Mouse (Mus musculus) erythroblast, embryonic 14.5 days (primary cell): Measurements from ENCODE around the gene Racgap1. TPM values are rescaled to one million over a fixed set of nuclear protein-coding genes. Genes with fewer than 3 reads are reported as not detected.

Experiments used
- H3K27me3 ChIP-seq: 2 replicates; pipeline ENCODE4 v1.6.1; 2012; ENCODE audit warnings: inconsistent platforms; ENCODE audit not compliant: control insufficient read depth
- H3K36me3 ChIP-seq: 2 replicates; pipeline ENCODE4 v1.6.1; 2012; ENCODE audit warnings: mild to moderate bottlenecking, inconsistent platforms; ENCODE audit not compliant: control insufficient read depth
- H3K4me1 ChIP-seq: 2 replicates; pipeline ENCODE4 v1.6.1; 2012; ENCODE audit warnings: inconsistent platforms; ENCODE audit not compliant: control insufficient read depth
- H3K4me3 ChIP-seq: replicated peaks from 2 replicates; pipeline ENCODE3; 2012; ENCODE audit warnings: moderate library complexity, mild to moderate bottlenecking, inconsistent platforms
- H3K9me3 ChIP-seq: 2 replicates; pipeline ENCODE4 v1.6.1; 2012; ENCODE audit warnings: low read length, inconsistent platforms, mixed read lengths; ENCODE audit not compliant: control insufficient read depth
- GATA1 ChIP-seq: IDR thresholded peaks from 2 replicates; pipeline ENCODE4 v1.6.1; 2012; ENCODE audit warnings: low read length, inconsistent platforms, mixed read lengths
- TAL1 ChIP-seq: IDR thresholded peaks from 3 replicates; pipeline ENCODE4 v1.6.1; 2012; ENCODE audit warnings: low read length, inconsistent platforms, mixed read lengths
- polyA plus RNA-seq: library from polyadenylated mRNA; stranded (reverse); fragments of >175 nt; gene quantifications from 2 replicates; pipeline ENCODE4 v1.2.3, GENCODE M21; 2012

Gene Racgap1
- polyA plus RNA-seq, 1 experiment, result 2.5 TPM

- no peaks in the 10 kb centered on the region for H3K36me3 ChIP-seq
- H3K9me3 ChIP-seq, result no peaks in the 10 kb centered on the region
- H3K27me3 ChIP-seq, result peaks cover 98% of the 10 kb centered on the region
- H3K4me3 ChIP-seq, result no peak overlapping the region
- TF ChIP-seq TAL1 (no peak), GATA1 (no peak)
- no peaks in the 10 kb centered on the region for H3K4me1 ChIP-seq
Observed at GRCm38 (mm10) chr15:99589237-99589636, 62.2 kb downstream of the Racgap1 start.

GRCm38 (mm10) chr15:99586525-99586924, 64.9 kb downstream of the Racgap1 start:
- H3K36me3 ChIP-seq, result no peaks in the 10 kb centered on the region
- no peaks in the 10 kb centered on the region for H3K4me1 ChIP-seq
- TF ChIP-seq TAL1 (no peak), GATA1 (no peak)
- no peak overlapping the region for H3K4me3 ChIP-seq
- peaks cover 94% of the 10 kb centered on the region for H3K27me3 ChIP-seq
- no peaks in the 10 kb centered on the region for H3K9me3 ChIP-seq

GRCm38 (mm10) chr15:99585741-99586140, 65.7 kb downstream of the Racgap1 start:
- Histone ChIP-seq H3K27me3 (peaks cover 94% of the 10 kb centered on the region), H3K4me1 (no peaks in the 10 kb centered on the region), H3K4me3 (no peak overlapping the region), H3K9me3 (no peaks in the 10 kb centered on the region), H3K36me3 (no peaks in the 10 kb centered on the region)
- TF ChIP-seq GATA1 (no peak), TAL1 (no peak)

GRCm38 (mm10) chr15:99584407-99585202, 66.9 kb downstream of the Racgap1 start:
- Histone ChIP-seq H3K4me3 (no peak overlapping the region), H3K4me1 (no peaks in the 10 kb centered on the region), H3K9me3 (no peaks in the 10 kb centered on the region), H3K27me3 (peaks cover 89% of the 10 kb centered on the region), H3K36me3 (no peaks in the 10 kb centered on the region)
- no peak for TF ChIP-seq GATA1
- TF ChIP-seq TAL1, result no peak

GRCm38 (mm10) chr15:99583463-99584344, 67.8 kb downstream of the Racgap1 start:
- H3K9me3 ChIP-seq, result no peaks in the 10 kb centered on the region
- no peaks in the 10 kb centered on the region for H3K36me3 ChIP-seq
- no peak overlapping the region for H3K4me3 ChIP-seq
- H3K4me1 ChIP-seq, result no peaks in the 10 kb centered on the region
- peaks cover 80% of the 10 kb centered on the region for H3K27me3 ChIP-seq
- no peak for TF ChIP-seq TAL1
- TF ChIP-seq GATA1, result no peak

- H3K9me3 ChIP-seq, result no peaks in the 10 kb centered on the region
- no peak for TF ChIP-seq GATA1
- no peak for TF ChIP-seq TAL1
- H3K27me3 ChIP-seq, result peaks cover 40% of the 10 kb centered on the region
- no peak within 1 kb of the TSS for H3K4me3 ChIP-seq
- no peaks in the 10 kb centered on the region for H3K4me1 ChIP-seq
- H3K36me3 ChIP-seq, result no peaks in the 10 kb centered on the region
Observed at GRCm38 (mm10) chr15:99578802-99579485, 72.5 kb downstream of the Racgap1 start, which contains the start of gene Aqp2. TSS of gene Aqp2 (plus strand) at chr15:99579055.

Other genes starting within 250 kb of the Racgap1 start
- 0.08 and 0.12 TPM in 2 replicates for gene Nckap5l, start 193.9 kb downstream of the Racgap1 start, polyA plus RNA-seq
- gene Bcdin3d, start 176.9 kb downstream of the Racgap1 start, polyA plus RNA-seq, result 0.17 and 0.28 TPM in 2 replicates
- gene Faim2, start 123.5 kb downstream of the Racgap1 start, polyA plus RNA-seq, result not detected in 2 replicates
- not detected in 2 replicates for gene Aqp2, start 72.6 kb downstream of the Racgap1 start, polyA plus RNA-seq
- gene Aqp5, start 60.9 kb downstream of the Racgap1 start, polyA plus RNA-seq, result not detected in 2 replicates
- not detected in 2 replicates for gene Aqp6, start 50.3 kb downstream of the Racgap1 start, polyA plus RNA-seq
- not detected in 2 replicates for gene Asic1, start 18.7 kb upstream of the Racgap1 start, polyA plus RNA-seq
- 1.9 and 2.0 TPM in 2 replicates for gene Smarcd1, start 50.5 kb upstream of the Racgap1 start, polyA plus RNA-seq
- gene Gm17349, start 53.8 kb upstream of the Racgap1 start, polyA plus RNA-seq, result 0.25 TPM in 1 of 2 replicates, not detected in the other
- gene Gpd1, start 65.9 kb upstream of the Racgap1 start, polyA plus RNA-seq, result 0.07 and 0.15 TPM in 2 replicates
- gene Cox14, start 74.0 kb upstream of the Racgap1 start, polyA plus RNA-seq, result 5.7 and 7.1 TPM in 2 replicates
- gene Cers5, start 121.2 kb upstream of the Racgap1 start, polyA plus RNA-seq, result 0.04 TPM in 1 of 2 replicates, not detected in the other
- 0.01 TPM in 1 of 2 replicates, not detected in the other for gene Lima1, start 223.8 kb upstream of the Racgap1 start, polyA plus RNA-seq